Mouse (Mus musculus): ENCODE results near the gene Arrdc4. TPM values are rescaled to one million over a fixed set of nuclear protein-coding genes. Genes with fewer than 3 reads are reported as not detected.
A peak's percentile ranks its signal among the peaks of the same experiment; 100 is the strongest.

The Arrdc4 gene
- total and polyA plus RNA-seq, 3 experiments = not detected

- TF ChIP-seq MEF2A (IDR thresholded peaks at IDR 0.05; ENCODE audit: extremely low read depth, insufficient replicate concordance, low read depth, low read length, poor library complexity, severe bottlenecking) (no peak), CTCF (IDR thresholded peaks at IDR 0.05 in 2 of 3, conservative IDR thresholded peaks at IDR 0.05 in 1 of 3; ENCODE audit: control insufficient read depth in 1 of 3, insufficient read depth in 1 of 3, low read depth in 2 of 3, low read length in 3 of 3, poor library complexity in 1 of 3, severe bottlenecking in 1 of 3) (peak in 2 of 3 experiments; percentile 7 to 28; a peak in 3 of 6 replicates), EP300 (IDR thresholded peaks at IDR 0.05; ENCODE audit: low read depth in 1 of 2, low read length in 2 of 2) (no peak)
- no peaks in the 10 kb centered on the region for H3K9me3 ChIP-seq (replicated peaks; ENCODE audit: insufficient read depth, low read length)
- no peaks in the 10 kb centered on the region for H3K36me3 ChIP-seq (ENCODE audit: control insufficient read depth in 1 of 2, insufficient read depth in 2 of 2, low read length in 2 of 2)
- DNase-seq (ENCODE audit: low read depth, low spot score) = no peak
- no peaks in the 10 kb centered on the region for H3K4me1 ChIP-seq (ENCODE audit: control insufficient read depth in 1 of 2, insufficient read depth in 2 of 2, low read length in 2 of 2)
- no peaks in the 10 kb centered on the region for H3K27me3 ChIP-seq (ENCODE audit: control insufficient read depth in 1 of 2, insufficient read depth in 2 of 2, low read length in 2 of 2)
- no peak overlapping the region for H3K27ac ChIP-seq (ENCODE audit: control insufficient read depth, low read depth, low read length)
- no peak overlapping the region for H3K9ac ChIP-seq (ENCODE audit: control insufficient read depth, low read depth, low read length, poor library complexity, severe bottlenecking)
- no peak overlapping the region for H3K4me3 ChIP-seq (ENCODE audit: control insufficient read depth in 1 of 2, insufficient read depth in 1 of 2, low read depth in 2 of 2, low read length in 2 of 2)
- H3K79me2 ChIP-seq (ENCODE audit: control insufficient read depth, insufficient read depth, low read length, poor library complexity) = no peaks in the 10 kb centered on the region
Observed at GRCm38 (mm10) chr7:68705162-68705561, 43.9 kb downstream of the Arrdc4 start.

GRCm38 (mm10) chr7:68697313-68697712 is 51.7 kb downstream of the Arrdc4 start:
- Histone ChIP-seq H3K79me2 (ENCODE audit: control insufficient read depth, insufficient read depth, low read length, poor library complexity) (no peaks in the 10 kb centered on the region), H3K4me1 (ENCODE audit: control insufficient read depth in 1 of 2, insufficient read depth in 2 of 2, low read length in 2 of 2) (no peaks in the 10 kb centered on the region), H3K9ac (ENCODE audit: control insufficient read depth, low read depth, low read length, poor library complexity, severe bottlenecking) (no peak overlapping the region), H3K36me3 (ENCODE audit: control insufficient read depth in 1 of 2, insufficient read depth in 2 of 2, low read length in 2 of 2) (no peaks in the 10 kb centered on the region), H3K27me3 (ENCODE audit: control insufficient read depth in 1 of 2, insufficient read depth in 2 of 2, low read length in 2 of 2) (no peaks in the 10 kb centered on the region), H3K4me3 (ENCODE audit: control insufficient read depth in 1 of 2, insufficient read depth in 1 of 2, low read depth in 2 of 2, low read length in 2 of 2) (no peak overlapping the region), H3K27ac (ENCODE audit: control insufficient read depth, low read depth, low read length) (no peak overlapping the region), H3K9me3 (replicated peaks; ENCODE audit: insufficient read depth, low read length) (no peaks in the 10 kb centered on the region)
- TF ChIP-seq ZKSCAN1 (IDR thresholded peaks at IDR 0.05; ENCODE audit: low read depth, low read length) (no peak), ZC3H11A (IDR thresholded peaks at IDR 0.05; ENCODE audit: low read depth, low read length) (no peak), UBTF (IDR thresholded peaks at IDR 0.05; ENCODE audit: borderline replicate concordance, insufficient read depth, low read depth, low read length) (no peak)
- no peak for DNase-seq (ENCODE audit: low read depth, low spot score)

GRCm38 (mm10) chr7:68696908-68697307 is 52.1 kb downstream of the Arrdc4 start:
- no peak for TF ChIP-seq BHLHE40 (IDR thresholded peaks at IDR 0.05; ENCODE audit: borderline replicate concordance, low read depth, low read length)
- TF ChIP-seq ZNF384 (IDR thresholded peaks at IDR 0.05; ENCODE audit: low read depth, low read length) = no peak
- no peak for TF ChIP-seq GABPA (IDR thresholded peaks at IDR 0.05; ENCODE audit: low read depth, low read length)
- no peak for TF ChIP-seq NRF1 (IDR thresholded peaks at IDR 0.05; ENCODE audit: insufficient read depth, low read depth, low read length, poor library complexity, severe bottlenecking)
- no peak for TF ChIP-seq TBP (IDR thresholded peaks at IDR 0.05; ENCODE audit: low read depth, low read length)
- no peak for TF ChIP-seq SMC3 (IDR thresholded peaks at IDR 0.05; ENCODE audit: low read depth, low read length)
- no peak for TF ChIP-seq CHD1 (IDR thresholded peaks at IDR 0.05; ENCODE audit: low read depth, low read length)
- no peak for TF ChIP-seq MAZ (IDR thresholded peaks at IDR 0.05; ENCODE audit: low read depth, low read length)
- TF ChIP-seq POLR2AphosphoS2 (IDR thresholded peaks at IDR 0.05; ENCODE audit: low read length) = no peak
- TF ChIP-seq RCOR1 (IDR thresholded peaks at IDR 0.05; ENCODE audit: low read depth, low read length) = no peak
- no peak for TF ChIP-seq KAT2A (conservative IDR thresholded peaks at IDR 0.05; ENCODE audit: low read depth, low read length)
- no peak for TF ChIP-seq ZMIZ1 (IDR thresholded peaks at IDR 0.05; ENCODE audit: low read depth, low read length)
- TF ChIP-seq MXI1 (IDR thresholded peaks at IDR 0.05; ENCODE audit: low read depth, low read length) = no peak
- TF ChIP-seq UBTF (IDR thresholded peaks at IDR 0.05; ENCODE audit: borderline replicate concordance, insufficient read depth, low read depth, low read length) = no peak
- no peak for TF ChIP-seq TCF12 (IDR thresholded peaks at IDR 0.05; ENCODE audit: low read depth, low read length)
- TF ChIP-seq GATA1 (IDR thresholded peaks at IDR 0.05; ENCODE audit: low read depth, low read length) = no peak
- TF ChIP-seq NELFE (IDR thresholded peaks at IDR 0.05; ENCODE audit: low read depth, low read length) = no peak
- no peak for TF ChIP-seq RAD21 (IDR thresholded peaks at IDR 0.05; ENCODE audit: low read depth, low read length)

More at GRCm38 (mm10) chr7:68696908-68697307, 52.1 kb downstream of the Arrdc4 start:
- Histone ChIP-seq H3K27me3 (ENCODE audit: control insufficient read depth in 1 of 2, insufficient read depth in 2 of 2, low read length in 2 of 2) (no peaks in the 10 kb centered on the region), H3K79me2 (ENCODE audit: control insufficient read depth, insufficient read depth, low read length, poor library complexity) (no peaks in the 10 kb centered on the region), H3K4me1 (ENCODE audit: control insufficient read depth in 1 of 2, insufficient read depth in 2 of 2, low read length in 2 of 2) (no peaks in the 10 kb centered on the region), H3K9ac (ENCODE audit: control insufficient read depth, low read depth, low read length, poor library complexity, severe bottlenecking) (no peak overlapping the region), H3K9me3 (replicated peaks; ENCODE audit: insufficient read depth, low read length) (no peaks in the 10 kb centered on the region), H3K27ac (ENCODE audit: control insufficient read depth, low read depth, low read length) (no peak overlapping the region), H3K36me3 (ENCODE audit: control insufficient read depth in 1 of 2, insufficient read depth in 2 of 2, low read length in 2 of 2) (no peaks in the 10 kb centered on the region), H3K4me3 (ENCODE audit: control insufficient read depth in 1 of 2, insufficient read depth in 1 of 2, low read depth in 2 of 2, low read length in 2 of 2) (no peak overlapping the region)
- no peak for DNase-seq (ENCODE audit: low read depth, low spot score)
